In genomic region chr9:44478229-44478921, GRCm38 (mm10) we compare ENCODE assay signal across 10 mouse cellular contexts. TPM values are rescaled to one million over a fixed set of nuclear protein-coding genes. Genes with fewer than 3 reads are reported as not detected.
DNase-seq lines count a peak whose midpoint lies in the region; ATAC-seq lines count a peak whose summit lies in the region.
"Had no signal": no experiment of that assay in that cellular context is flagged by ENCODE, and none has a peak within 500 bp of the region (broad histone marks: within the 10 kb centered on the region; RNA-seq: fewer than 3 reads in every experiment).

No protein-coding gene starts in this region.

- H3K4me3 ChIP-seq in heart, embryonic 10.5 days: peak overlapping the region; percentile 76
- H3K4me3 ChIP-seq in kidney, embryonic 14.5 days (ENCODE audit: low read length): peak overlapping the region; percentile 60
- H3K4me3 ChIP-seq in liver, embryonic 15.5 days (replicated peaks): peak overlapping the region; percentile 53
- peak overlapping the region; percentile 85 for H3K4me3 ChIP-seq in neural tube, embryonic 15.5 days (replicated peaks)

- no peaks in the 10 kb centered on the region for H3K9me3 ChIP-seq in heart, embryonic 10.5 days
- no peaks in the 10 kb centered on the region for H3K9me3 ChIP-seq in kidney, embryonic 14.5 days (ENCODE audit: control insufficient read depth, low read length)
- H3K9me3 ChIP-seq in liver, embryonic 15.5 days (replicated peaks): no peaks in the 10 kb centered on the region
- H3K9me3 ChIP-seq in neural tube, embryonic 15.5 days (replicated peaks): no peaks in the 10 kb centered on the region

- peaks cover 42% of the 10 kb centered on the region for H3K4me1 ChIP-seq in heart, embryonic 10.5 days
- H3K4me1 ChIP-seq in kidney, embryonic 14.5 days (ENCODE audit: control insufficient read depth, insufficient read depth, low read length): peaks cover 9% of the 10 kb centered on the region; the same call in 1 of the 2 replicates
- peaks cover 39% of the 10 kb centered on the region for H3K4me1 ChIP-seq in liver, embryonic 15.5 days (replicated peaks)
- peaks cover 34% of the 10 kb centered on the region for H3K4me1 ChIP-seq in neural tube, embryonic 15.5 days

- under 1% methylated on average over 24 of the region's 27 CpGs for WGBS in heart, embryonic 10.5 days
- WGBS in kidney, embryonic 14.5 days: under 1% methylated on average over 21 of the region's 27 CpGs
- WGBS in liver, embryonic 15.5 days (ENCODE audit: insufficient replicate concordance): under 1% methylated on average over 23 of the region's 27 CpGs
- under 1% methylated on average over 24 of the region's 27 CpGs for WGBS in neural tube, embryonic 15.5 days

- H3K4me2 ChIP-seq in kidney, embryonic 14.5 days (replicated peaks; ENCODE audit: low read depth, low read length): peak overlapping the region; percentile 95
- peak overlapping the region; percentile 81 for H3K4me2 ChIP-seq in liver, embryonic 15.5 days
- H3K4me2 ChIP-seq in neural tube, embryonic 15.5 days: peak overlapping the region; percentile 95

- peak; percentile 60 for DNase-seq in gastrocnemius, adult 18-20 months (ENCODE audit: low spot score)
- no peak for DNase-seq in gastrocnemius, postnatal 25 days
- peak; percentile 93 to 94 for DNase-seq in cerebellum, postnatal 10 days
- peak; percentile 91 for DNase-seq in heart, embryonic 10.5 days (ENCODE audit: low spot score)
- peak; percentile 71 to 72 for DNase-seq in urinary bladder, postnatal 36 days (ENCODE audit: low spot score in 2 of 2)

- H3K9ac ChIP-seq in kidney, embryonic 14.5 days (ENCODE audit: low read depth, low read length): peak overlapping the region; percentile 74
- H3K9ac ChIP-seq in liver, embryonic 15.5 days: peak overlapping the region; percentile 40; the same call in 1 of the 2 replicates
- H3K9ac ChIP-seq in neural tube, embryonic 15.5 days (replicated peaks): peak overlapping the region; percentile 89

- H3K27me3 ChIP-seq in heart, embryonic 10.5 days (ENCODE audit: insufficient read depth, poor library complexity, severe bottlenecking): 0 out of 2 replicates have a peak, but pooled peaks cover 3% of the 10 kb centered on the region
- H3K27me3 ChIP-seq in kidney, embryonic 14.5 days (ENCODE audit: control insufficient read depth, insufficient read depth, low read length): no peaks in the 10 kb centered on the region
- H3K27me3 ChIP-seq in liver, embryonic 15.5 days: peaks cover 62% of the 10 kb centered on the region
- no peaks in the 10 kb centered on the region for H3K27me3 ChIP-seq in neural tube, embryonic 15.5 days (replicated peaks)
- H3K27me3 ChIP-seq: Patski had no signal

- H3K27ac ChIP-seq in heart, embryonic 10.5 days: peak overlapping the region; percentile 91
- peak overlapping the region; percentile 97 for H3K27ac ChIP-seq in kidney, embryonic 14.5 days (ENCODE audit: low read depth, low read length)
- H3K27ac ChIP-seq in liver, embryonic 15.5 days (replicated peaks): peak overlapping the region; percentile 49; the same call in 1 of the 2 replicates
- peak overlapping the region; percentile 98 for H3K27ac ChIP-seq in neural tube, embryonic 15.5 days (replicated peaks)

- no peaks in the 10 kb centered on the region for H3K36me3 ChIP-seq in heart, embryonic 10.5 days
- H3K36me3 ChIP-seq in kidney, embryonic 14.5 days (ENCODE audit: control insufficient read depth, insufficient read depth, low read length): no peaks in the 10 kb centered on the region
- no peaks in the 10 kb centered on the region for H3K36me3 ChIP-seq in liver, embryonic 15.5 days (replicated peaks)
- no peaks in the 10 kb centered on the region for H3K36me3 ChIP-seq in neural tube, embryonic 15.5 days

- ATAC-seq in kidney, embryonic 14.5 days (ENCODE audit: low FRiP score, low TSS enrichment): peak; percentile 66
- ATAC-seq in liver, embryonic 15.5 days (ENCODE audit: insufficient read depth): no peak
- peak; percentile 66 for ATAC-seq in neural tube, embryonic 15.5 days (ENCODE audit: low FRiP score)
- ATAC-seq: Patski had no signal

RNA-seq across cellular contexts. Expression of gene Bcl9l, which starts 4.2 kb away (rescaled TPM):
- 10 to 100 TPM; 36.0 to 36.6 TPM for total RNA-seq in gastrocnemius, adult 18-20 months (2021)
- 10 to 100 TPM; 33.6 to 40.7 TPM for total RNA-seq in gastrocnemius, postnatal 25 days (2021)
- polyA plus RNA-seq in heart, embryonic 10.5 days (2016; fragmentation: Nextera tagmentation; extraction: Ambion mirVana): 7.6 and 9.6 TPM in 2 replicates
- polyA plus RNA-seq in kidney, embryonic 14.5 days (2014; fragmentation: Nextera tagmentation; extraction: Ambion mirVana): 14.5 and 14.6 TPM in 2 replicates
- 1.9 and 2.3 TPM in 2 replicates for polyA plus RNA-seq in liver, embryonic 15.5 days (2015; fragmentation: Nextera tagmentation; extraction: Ambion mirVana)
- polyA plus RNA-seq in neural tube, embryonic 15.5 days (2015; fragmentation: Nextera tagmentation; extraction: Ambion mirVana): 9.7 and 11.5 TPM in 2 replicates

RNA-seq across cellular contexts. Expression of gene Upk2, which starts 23.6 kb away (rescaled TPM):
- total RNA-seq in gastrocnemius, adult 18-20 months (2021): under 1 TPM; 0.43 to 0.83 TPM
- under 1 TPM; 0.32 to 0.43 TPM for total RNA-seq in gastrocnemius, postnatal 25 days (2021)
- 0.26 TPM in 1 of 2 replicates, not detected in the other for polyA plus RNA-seq in heart, embryonic 10.5 days (2016; fragmentation: Nextera tagmentation; extraction: Ambion mirVana)
- 0.30 and 0.39 TPM in 2 replicates for polyA plus RNA-seq in kidney, embryonic 14.5 days (2014; fragmentation: Nextera tagmentation; extraction: Ambion mirVana)
- polyA plus RNA-seq in liver, embryonic 15.5 days (2015; fragmentation: Nextera tagmentation; extraction: Ambion mirVana): not detected in 2 replicates
- polyA plus RNA-seq in neural tube, embryonic 15.5 days (2015; fragmentation: Nextera tagmentation; extraction: Ambion mirVana): 0.73 TPM in 1 of 2 replicates, not detected in the other
- total RNA-seq: left cerebral cortex, adult 8-10 months had no signal
- polyA plus RNA-seq: Patski had no signal

RNA-seq across cellular contexts. Expression of gene Foxr1, which starts 37.4 kb away (rescaled TPM):
- total RNA-seq in gastrocnemius, adult 18-20 months (2021): not detected
- not detected for total RNA-seq in gastrocnemius, postnatal 25 days (2021)
- not detected in 2 replicates for polyA plus RNA-seq in heart, embryonic 10.5 days (2016; fragmentation: Nextera tagmentation; extraction: Ambion mirVana)
- polyA plus RNA-seq in kidney, embryonic 14.5 days (2014; fragmentation: Nextera tagmentation; extraction: Ambion mirVana): not detected in 2 replicates
- 0.06 TPM in 1 of 2 replicates, not detected in the other for polyA plus RNA-seq in liver, embryonic 15.5 days (2015; fragmentation: Nextera tagmentation; extraction: Ambion mirVana)
- polyA plus RNA-seq in neural tube, embryonic 15.5 days (2015; fragmentation: Nextera tagmentation; extraction: Ambion mirVana): 0.09 TPM in 1 of 2 replicates, not detected in the other
- total RNA-seq: left cerebral cortex, adult 8-10 months had no signal
- polyA plus RNA-seq: Patski had no signal
